Mouse (Mus musculus) CD4-positive, CD25-positive, alpha-beta regulatory T cell, adult 2 months (primary cell): ENCODE measurements at regions not wholly inside any gene's neighbourhood (a gene's known extent, or its start where the extent isn't known, plus 50 kb on each side); places are given as distances from the start of the nearest gene placed in this dataset.

Experiments
- DNase-seq: peaks from one replicate; pipeline ENCODE4 v3.0.0-alpha.2; 2012; ENCODE audit warnings: low read depth, low spot score

- no peak for DNase-seq
Measured at GRCm38 (mm10) chr10:111694227-111695200, 188.4 kb downstream of the Phlda1 start.

GRCm38 (mm10) chr10:111695918-111696760 is 190.1 kb downstream of the Phlda1 start:
- no peak for DNase-seq

GRCm38 (mm10) chr10:111696987-111697386 is 190.9 kb downstream of the Phlda1 start:
- no peak for DNase-seq

GRCm38 (mm10) chr10:111699557-111700508 is 193.7 kb downstream of the Phlda1 start:
- DNase-seq = no peak

- DNase-seq = no peak
Measured at GRCm38 (mm10) chr10:111700570-111700969, 194.5 kb downstream of the Phlda1 start.

GRCm38 (mm10) chr10:111701138-111701537 is 195.1 kb downstream of the Phlda1 start:
- DNase-seq = no peak

GRCm38 (mm10) chr10:111702435-111702834 is 196.3 kb downstream of the Phlda1 start:
- no peak for DNase-seq

GRCm38 (mm10) chr10:111703447-111703846 is 197.4 kb downstream of the Phlda1 start:
- no peak for DNase-seq

GRCm38 (mm10) chr10:111711519-111712113 is 205.5 kb downstream of the Phlda1 start:
- no peak for DNase-seq

- no peak for DNase-seq
Measured at GRCm38 (mm10) chr10:111712991-111713390, 206.9 kb downstream of the Phlda1 start.

- no peak for DNase-seq
Measured at GRCm38 (mm10) chr10:111713676-111714075, 207.6 kb downstream of the Phlda1 start.

- DNase-seq = peak; percentile 4
Measured at GRCm38 (mm10) chr10:111715172-111715571, 209.1 kb downstream of the Phlda1 start.

- peak; percentile 32 for DNase-seq
Measured at GRCm38 (mm10) chr10:111719632-111720031, 213.5 kb downstream of the Phlda1 start.

GRCm38 (mm10) chr10:111721068-111721467 is 215.0 kb downstream of the Phlda1 start:
- no peak for DNase-seq

GRCm38 (mm10) chr10:111723885-111724284 is 217.8 kb downstream of the Phlda1 start:
- no peak for DNase-seq

- DNase-seq = no peak
Measured at GRCm38 (mm10) chr10:111724574-111725414, 218.7 kb downstream of the Phlda1 start.

- no peak for DNase-seq
Measured at GRCm38 (mm10) chr10:111736026-111736425, 229.9 kb downstream of the Phlda1 start.

- no peak for DNase-seq
Measured at GRCm38 (mm10) chr10:111739471-111740138, 232.9 kb upstream of the Krr1 start.

GRCm38 (mm10) chr10:111740586-111741265 is 231.7 kb upstream of the Krr1 start:
- no peak for DNase-seq
